Mouse (Mus musculus): ENCODE data around the gene Ccdc28b. TPM values are rescaled to one million over a fixed set of nuclear protein-coding genes. Genes with fewer than 3 reads are reported as not detected.

The Ccdc28b gene
- total and polyA plus RNA-seq, 3 experiments = 18.3 to 29.1 TPM; not detected in 1

DNA sequence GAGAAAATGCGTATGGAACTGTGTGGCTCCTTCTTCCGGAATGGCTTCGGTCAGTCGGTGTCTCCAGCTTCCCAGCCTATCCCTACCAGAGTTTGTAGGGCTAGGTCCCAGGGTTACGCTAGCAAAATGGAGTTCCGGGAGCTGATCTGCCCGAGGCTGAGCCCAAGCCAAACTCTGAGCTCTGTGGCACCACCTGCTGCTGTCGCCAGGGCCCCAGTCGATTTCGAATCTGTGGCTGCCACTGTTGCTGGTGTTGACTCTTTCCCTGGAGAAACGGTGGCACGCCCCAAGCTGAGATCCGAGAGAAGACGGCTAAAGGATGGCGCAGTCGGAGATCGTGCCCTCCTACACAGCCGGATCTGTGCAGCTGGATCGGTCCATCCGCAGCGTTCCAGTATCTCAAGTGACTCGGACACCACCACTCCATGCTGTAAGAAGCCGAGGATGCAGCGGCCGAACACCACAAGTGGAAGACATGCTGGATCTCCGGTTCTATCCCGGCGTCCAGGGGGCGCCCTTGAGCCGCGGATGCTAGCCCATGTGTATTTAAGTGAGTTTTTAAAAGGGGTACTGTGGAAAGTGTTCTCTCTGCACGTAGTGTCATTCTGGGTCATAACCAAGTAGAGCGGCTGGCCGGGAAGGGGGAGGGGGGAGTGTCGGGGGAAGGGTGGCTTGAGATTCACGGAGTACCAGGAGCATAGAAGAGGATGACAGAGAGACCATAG lies 38.7 kb downstream of the Ccdc28b start:
- H3K9me3 ChIP-seq (replicated peaks; ENCODE audit: insufficient read depth, low read length) = no peaks in the 10 kb centered on the region
- H3K36me3 ChIP-seq (ENCODE audit: control insufficient read depth in 1 of 2, insufficient read depth in 2 of 2, low read length in 2 of 2) = no peaks in the 10 kb centered on the region
- DNase-seq (ENCODE audit: low read depth, low spot score) = peak; percentile 93
- H3K4me1 ChIP-seq (ENCODE audit: control insufficient read depth in 1 of 2, insufficient read depth in 2 of 2, low read length in 2 of 2) = 0 out of 4 replicates have a peak, but pooled peaks cover 0 to 3% of the 10 kb centered on the region in 2 experiments
- H3K79me2 ChIP-seq (ENCODE audit: control insufficient read depth, insufficient read depth, low read length, poor library complexity) = no peaks in the 10 kb centered on the region; the same call in 1 of the 2 replicates
- H3K9ac ChIP-seq (ENCODE audit: control insufficient read depth, low read depth, low read length, poor library complexity, severe bottlenecking) = peak overlapping the region; percentile 64
- H3K4me3 ChIP-seq (ENCODE audit: control insufficient read depth in 1 of 2, insufficient read depth in 1 of 2, low read depth in 2 of 2, low read length in 2 of 2) = peak overlapping the region; percentile 63 to 64
- no peaks in the 10 kb centered on the region for H3K27me3 ChIP-seq (ENCODE audit: control insufficient read depth in 1 of 2, insufficient read depth in 2 of 2, low read length in 2 of 2)
- H3K27ac ChIP-seq (ENCODE audit: control insufficient read depth, low read depth, low read length) = peak overlapping the region; percentile 17
- TF ChIP-seq MEF2A (IDR thresholded peaks at IDR 0.05; ENCODE audit: extremely low read depth, insufficient replicate concordance, low read depth, low read length, poor library complexity, severe bottlenecking) (no peak), RAD21 (IDR thresholded peaks at IDR 0.05; ENCODE audit: low read depth, low read length) (peak; percentile 54), POLR2AphosphoS2 (IDR thresholded peaks at IDR 0.05; ENCODE audit: low read length) (no peak), ZC3H11A (IDR thresholded peaks at IDR 0.05; ENCODE audit: low read depth, low read length) (no peak), E2F4 (IDR thresholded peaks at IDR 0.05; ENCODE audit: borderline replicate concordance, low read depth, low read length) (no peak), GATA1 (IDR thresholded peaks at IDR 0.05; ENCODE audit: low read depth, low read length) (no peak), MAZ (IDR thresholded peaks at IDR 0.05; ENCODE audit: low read depth, low read length) (no peak), EP300 (IDR thresholded peaks at IDR 0.05; ENCODE audit: low read depth in 1 of 2, low read length in 2 of 2) (no peak), ELF1 (IDR thresholded peaks at IDR 0.05; ENCODE audit: low read depth, low read length) (no peak), SIN3A (IDR thresholded peaks at IDR 0.05; ENCODE audit: low read length) (peak; percentile 59), JUND (IDR thresholded peaks at IDR 0.05; ENCODE audit: low read depth, low read length) (no peak), POLR2A (IDR thresholded peaks at IDR 0.05; ENCODE audit: control insufficient read depth in 1 of 2, insufficient read depth in 1 of 2, low read depth in 1 of 2, low read length in 2 of 2, poor library complexity in 1 of 2) (peak in 1 of 2 experiments; percentile 49; a peak in 1 of 4 replicates), ZNF384 (IDR thresholded peaks at IDR 0.05; ENCODE audit: low read depth, low read length) (no peak), MXI1 (IDR thresholded peaks at IDR 0.05; ENCODE audit: low read depth, low read length) (no peak), TCF12 (IDR thresholded peaks at IDR 0.05; ENCODE audit: low read depth, low read length) (0 out of 2 replicates have a peak, but pooled peaks have one; percentile 13), MYB (IDR thresholded peaks at IDR 0.05; ENCODE audit: low read depth, low read length) (no peak), CHD2 (IDR thresholded peaks at IDR 0.05; ENCODE audit: low read length) (no peak), MYC (IDR thresholded peaks at IDR 0.05; ENCODE audit: low read depth, low read length) (no peak), MAX (IDR thresholded peaks at IDR 0.05; ENCODE audit: low read length) (0 out of 2 replicates have a peak, but pooled peaks have one; percentile 32), NELFE (IDR thresholded peaks at IDR 0.05; ENCODE audit: low read depth, low read length) (peak; percentile 35; the same call in 1 of the 2 replicates), HCFC1 (IDR thresholded peaks at IDR 0.05; ENCODE audit: low read depth, low read length) (no peak), NRF1 (IDR thresholded peaks at IDR 0.05; ENCODE audit: insufficient read depth, low read depth, low read length, poor library complexity, severe bottlenecking) (no peak), MAFK (IDR thresholded peaks at IDR 0.05; ENCODE audit: borderline replicate concordance, low read depth, low read length) (no peak), BHLHE40 (IDR thresholded peaks at IDR 0.05; ENCODE audit: borderline replicate concordance, low read depth, low read length) (no peak), CTCF (IDR thresholded peaks at IDR 0.05 in 2 of 3, conservative IDR thresholded peaks at IDR 0.05 in 1 of 3; ENCODE audit: control insufficient read depth in 1 of 3, insufficient read depth in 1 of 3, low read depth in 2 of 3, low read length in 3 of 3, poor library complexity in 1 of 3, severe bottlenecking in 1 of 3) (peak; percentile 56 to 79 (median 71)), SMC3 (IDR thresholded peaks at IDR 0.05; ENCODE audit: low read depth, low read length) (peak; percentile 38), KAT2A (conservative IDR thresholded peaks at IDR 0.05; ENCODE audit: low read depth, low read length) (no peak), RCOR1 (IDR thresholded peaks at IDR 0.05; ENCODE audit: low read depth, low read length) (no peak), CHD1 (IDR thresholded peaks at IDR 0.05; ENCODE audit: low read depth, low read length) (no peak), TAL1 (IDR thresholded peaks at IDR 0.05; ENCODE audit: low read length) (no peak), ZMIZ1 (IDR thresholded peaks at IDR 0.05; ENCODE audit: low read depth, low read length) (no peak), POLR2AphosphoS5 (IDR thresholded peaks at IDR 0.05; ENCODE audit: borderline replicate concordance, low read depth, low read length) (no peak), ZKSCAN1 (IDR thresholded peaks at IDR 0.05; ENCODE audit: low read depth, low read length) (no peak), TBP (IDR thresholded peaks at IDR 0.05; ENCODE audit: low read depth, low read length) (0 out of 2 replicates have a peak, but pooled peaks have one; percentile 57), UBTF (IDR thresholded peaks at IDR 0.05; ENCODE audit: borderline replicate concordance, insufficient read depth, low read depth, low read length) (no peak), USF2 (IDR thresholded peaks at IDR 0.05; ENCODE audit: borderline replicate concordance in 1 of 2, insufficient read depth in 1 of 2, low read depth in 1 of 2, low read length in 2 of 2) (no peak)

Measured in MEL (cell line).